Mouse (Mus musculus) liver, embryonic 14.5 days (tissue): Measurements from ENCODE around the gene Jam3. TPM values are rescaled to one million over a fixed set of nuclear protein-coding genes. Genes with fewer than 3 reads are reported as not detected.

Experiments used
- ATAC-seq: fragments of 200-750 bp; cut with Nextera tagmentation; 2 replicates; pipeline ENCODE4 v1.8.0; 2017; ENCODE audit warnings: moderate number of reproducible peaks, mild to moderate bottlenecking, moderate library complexity; ENCODE audit not compliant: insufficient read depth
- DNase-seq, 3 experiments: peaks; one replicate each; pipeline ENCODE4 v3.0.0-alpha.2; 2012 to 2013; ENCODE audit warnings: low read depth in 3 of 3, low spot score in 3 of 3
- H3K27ac ChIP-seq: fragments of 300-500 bp; sonication (generic); 2 replicates; pipeline ENCODE4 v1.5.1; 2014; ENCODE audit warnings: moderate library complexity, mild to moderate bottlenecking, control low read depth, inconsistent platforms
- H3K27me3 ChIP-seq: fragments of 300-500 bp; sonication (generic); 2 replicates; pipeline ENCODE4 v1.6.1; 2014; ENCODE audit warnings: mild to moderate bottlenecking, low read length, moderate library complexity; ENCODE audit not compliant: control insufficient read depth, insufficient read depth
- H3K36me3 ChIP-seq: fragments of 300-500 bp; sonication (generic); replicated peaks from 2 replicates; pipeline ENCODE4 v1.6.1; 2014; ENCODE audit warnings: low read depth; ENCODE audit not compliant: control insufficient read depth, insufficient read depth
- H3K4me1 ChIP-seq, 2 experiments: fragments of 200-500 bp in 1 of 2; fragments of 300-500 bp in 1 of 2; sonication (generic) in 1 of 2; replicated peaks; 2 replicates each; pipeline ENCODE4 v1.6.1; 2012 to 2014; ENCODE audit warnings: antibody characterized with exemption in 1 of 2, inconsistent platforms in 1 of 2, low read length in 1 of 2; ENCODE audit not compliant: control insufficient read depth in 2 of 2, insufficient read depth in 2 of 2
- H3K4me2 ChIP-seq: fragments of 300-500 bp; sonication (generic); 2 replicates; pipeline ENCODE4 v1.6.1; 2014; ENCODE audit warnings: low read depth, mild to moderate bottlenecking, control low read depth, moderate library complexity
- H3K4me3 ChIP-seq, 2 experiments: fragments of 200-500 bp in 1 of 2; fragments of 300-500 bp in 1 of 2; sonication (generic) in 1 of 2; 2 replicates each; pipeline ENCODE4 v1.5.1; 2012 to 2014; ENCODE audit warnings: low read depth in 2 of 2, low read length in 2 of 2, mild to moderate bottlenecking in 2 of 2, control low read depth in 1 of 2, inconsistent platforms in 1 of 2, moderate library complexity in 1 of 2; ENCODE audit not compliant: insufficient read depth in 1 of 2
- H3K9ac ChIP-seq: fragments of 300-500 bp; sonication (generic); replicated peaks from 2 replicates; pipeline ENCODE4 v1.6.1; 2014; ENCODE audit warnings: mild to moderate bottlenecking, control low read depth, moderate library complexity
- H3K9me3 ChIP-seq: fragments of 300-500 bp; sonication (generic); 2 replicates; pipeline ENCODE4 v1.6.1; 2016; ENCODE audit warnings: low read length, mixed read lengths; ENCODE audit not compliant: control insufficient read depth
- CTCF ChIP-seq: IDR thresholded peaks from 2 replicates; pipeline ENCODE4 v1.5.1; 2016; ENCODE audit warnings: antibody characterized with exemption, low read depth, control low read depth
- EP300 ChIP-seq: IDR thresholded peaks from 2 replicates; pipeline ENCODE4 v1.6.1; 2016; ENCODE audit warnings: antibody characterized with exemption, low read depth
- WGBS: fragments of 180-500 bp; shearing (Covaris S2); extraction: QIAGEN DNeasy Blood & Tissue Kit; methylation state at CpG from one replicate; pipeline ENCODE4 v1.1.7; 2014; ENCODE audit not compliant: insufficient replicate concordance; 5-methylcytosine and 5-hydroxymethylcytosine counted together
- polyA plus RNA-seq, 2 experiments: library from polyadenylated mRNA; depleted of rRNA in 1 of 2; stranded (reverse) in 1 of 2; unstranded in 1 of 2; fragments of >200 nt; fragmentation: Nextera tagmentation in 1 of 2; extraction: Ambion mirVana in 1 of 2; gene quantifications; 2 replicates each; pipeline versions ENCODE4 v1.2.1 to v1.2.3; 2012 to 2014

Jam3 gene
- polyA plus RNA-seq, 2 experiments = 1.7 to 2.3 TPM

DNA sequence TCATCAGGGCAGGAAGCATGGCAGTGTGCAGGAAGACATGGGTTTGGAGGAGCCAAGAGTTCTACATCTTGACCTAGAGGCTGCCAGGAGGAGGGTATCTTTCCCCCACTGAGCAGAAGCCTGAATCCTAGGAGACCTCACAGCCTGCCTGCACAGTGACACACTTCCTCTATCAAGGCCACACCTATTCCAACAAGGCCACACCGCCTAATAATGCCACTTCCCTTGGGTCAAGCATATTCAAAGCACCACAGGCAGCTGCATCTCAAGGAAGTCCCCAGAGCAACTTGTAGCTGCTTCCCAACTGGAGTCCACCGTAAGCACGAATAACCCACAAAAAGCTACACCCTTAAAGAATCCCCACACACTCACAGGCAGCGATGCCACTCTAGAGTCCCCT is 33.1 kb downstream of the Jam3 start:
- H3K9ac ChIP-seq = no peak overlapping the region
- TF ChIP-seq EP300 (no peak), CTCF (no peak)
- DNase-seq = no peak
- no peak overlapping the region for H3K4me2 ChIP-seq
- no peaks in the 10 kb centered on the region for H3K9me3 ChIP-seq
- no peaks in the 10 kb centered on the region for H3K4me1 ChIP-seq
- H3K27ac ChIP-seq = no peak overlapping the region
- 68% methylated on average over 4 of the region's 4 CpGs for WGBS
- H3K27me3 ChIP-seq = no peaks in the 10 kb centered on the region
- no peak for ATAC-seq
- no peaks in the 10 kb centered on the region for H3K36me3 ChIP-seq
- no peak overlapping the region for H3K4me3 ChIP-seq

DNA sequence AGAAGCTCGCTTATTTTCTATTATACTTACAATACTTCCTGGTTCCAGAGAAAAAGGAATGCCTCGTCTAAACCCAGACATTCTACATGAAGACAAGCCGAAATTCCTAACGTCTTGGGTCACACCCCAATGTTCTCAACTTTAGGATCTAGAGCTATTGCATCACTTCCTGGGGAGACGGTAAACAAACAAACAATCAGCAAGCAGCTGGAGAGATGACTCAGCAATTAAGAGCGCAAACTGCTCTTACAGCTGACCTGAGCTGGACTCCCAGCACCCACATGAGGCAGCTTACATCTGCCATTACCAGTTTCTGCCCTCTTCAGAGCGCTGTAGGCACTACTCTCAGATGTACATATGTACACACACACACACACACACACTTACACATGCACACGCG is 34.0 kb downstream of the Jam3 start:
- Histone ChIP-seq H3K4me2 (no peak overlapping the region), H3K4me1 (no peaks in the 10 kb centered on the region), H3K9me3 (no peaks in the 10 kb centered on the region), H3K27me3 (no peaks in the 10 kb centered on the region), H3K9ac (no peak overlapping the region), H3K36me3 (no peaks in the 10 kb centered on the region), H3K4me3 (no peak overlapping the region), H3K27ac (no peak overlapping the region)
- 72% methylated on average over 9 of the region's 9 CpGs for WGBS
- no peak for ATAC-seq
- TF ChIP-seq EP300 (no peak), CTCF (no peak)
- no peak for DNase-seq

DNA sequence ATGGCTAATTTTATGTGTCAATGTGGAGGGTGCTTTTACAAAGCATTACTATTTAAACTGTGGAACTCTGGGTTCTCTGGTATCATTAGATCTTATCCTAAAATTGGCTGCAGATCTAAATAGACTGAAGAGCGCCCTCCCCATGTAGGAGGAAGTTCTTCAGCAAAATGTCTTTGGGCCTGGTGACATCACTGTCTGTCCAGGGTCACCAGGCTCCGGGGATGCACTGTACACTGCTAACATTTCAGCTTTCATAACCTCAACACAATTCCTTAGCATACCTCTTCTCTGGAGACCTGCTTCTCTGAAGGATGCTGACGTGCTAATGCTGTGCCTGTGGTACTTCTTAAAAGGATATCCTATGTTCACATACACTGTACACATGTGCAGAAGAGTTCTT is 43.5 kb downstream of the Jam3 start:
- TF ChIP-seq CTCF = no peak
- TF ChIP-seq EP300 = no peak
- no peak overlapping the region for H3K4me2 ChIP-seq
- H3K36me3 ChIP-seq = no peaks in the 10 kb centered on the region
- H3K4me3 ChIP-seq = no peak overlapping the region
- no peaks in the 10 kb centered on the region for H3K9me3 ChIP-seq
- no peaks in the 10 kb centered on the region for H3K27me3 ChIP-seq
- 58% methylated on average over 3 of the region's 3 CpGs for WGBS
- no peak overlapping the region for H3K27ac ChIP-seq
- H3K9ac ChIP-seq = no peak overlapping the region
- DNase-seq = no peak
- 0 out of 4 replicates have a peak, but pooled peaks cover 0 to 5% of the 10 kb centered on the region in 2 experiments for H3K4me1 ChIP-seq
- ATAC-seq = no peak

DNA sequence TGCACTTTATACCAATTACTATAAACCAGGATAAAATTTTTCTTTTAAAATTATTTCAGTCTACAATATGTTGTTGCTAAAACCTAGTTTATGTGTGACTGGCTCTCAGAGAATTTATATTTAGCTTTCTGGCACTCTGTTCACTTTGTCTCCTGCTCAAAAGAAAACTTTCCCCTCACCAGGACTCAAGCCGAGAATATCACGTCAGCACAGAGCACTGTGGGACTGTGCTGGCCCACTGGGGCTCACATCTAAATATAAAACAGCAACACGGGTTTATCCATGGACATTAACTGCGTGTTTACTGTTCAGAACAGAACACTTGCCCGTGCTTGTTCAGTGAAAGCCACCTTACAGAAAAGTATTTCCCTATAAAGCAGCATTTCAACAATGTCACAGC is 44.5 kb downstream of the Jam3 start:
- DNase-seq (no peak), ATAC-seq (no peak)
- Histone ChIP-seq H3K4me1 (0 out of 4 replicates have a peak, but pooled peaks cover 0 to 5% of the 10 kb centered on the region in 2 experiments), H3K9ac (no peak overlapping the region), H3K27me3 (no peaks in the 10 kb centered on the region), H3K9me3 (no peaks in the 10 kb centered on the region), H3K36me3 (no peaks in the 10 kb centered on the region), H3K27ac (no peak overlapping the region), H3K4me3 (no peak overlapping the region), H3K4me2 (no peak overlapping the region)
- 38% methylated on average over 5 of the region's 5 CpGs for WGBS
- TF ChIP-seq CTCF (no peak), EP300 (no peak)

DNA sequence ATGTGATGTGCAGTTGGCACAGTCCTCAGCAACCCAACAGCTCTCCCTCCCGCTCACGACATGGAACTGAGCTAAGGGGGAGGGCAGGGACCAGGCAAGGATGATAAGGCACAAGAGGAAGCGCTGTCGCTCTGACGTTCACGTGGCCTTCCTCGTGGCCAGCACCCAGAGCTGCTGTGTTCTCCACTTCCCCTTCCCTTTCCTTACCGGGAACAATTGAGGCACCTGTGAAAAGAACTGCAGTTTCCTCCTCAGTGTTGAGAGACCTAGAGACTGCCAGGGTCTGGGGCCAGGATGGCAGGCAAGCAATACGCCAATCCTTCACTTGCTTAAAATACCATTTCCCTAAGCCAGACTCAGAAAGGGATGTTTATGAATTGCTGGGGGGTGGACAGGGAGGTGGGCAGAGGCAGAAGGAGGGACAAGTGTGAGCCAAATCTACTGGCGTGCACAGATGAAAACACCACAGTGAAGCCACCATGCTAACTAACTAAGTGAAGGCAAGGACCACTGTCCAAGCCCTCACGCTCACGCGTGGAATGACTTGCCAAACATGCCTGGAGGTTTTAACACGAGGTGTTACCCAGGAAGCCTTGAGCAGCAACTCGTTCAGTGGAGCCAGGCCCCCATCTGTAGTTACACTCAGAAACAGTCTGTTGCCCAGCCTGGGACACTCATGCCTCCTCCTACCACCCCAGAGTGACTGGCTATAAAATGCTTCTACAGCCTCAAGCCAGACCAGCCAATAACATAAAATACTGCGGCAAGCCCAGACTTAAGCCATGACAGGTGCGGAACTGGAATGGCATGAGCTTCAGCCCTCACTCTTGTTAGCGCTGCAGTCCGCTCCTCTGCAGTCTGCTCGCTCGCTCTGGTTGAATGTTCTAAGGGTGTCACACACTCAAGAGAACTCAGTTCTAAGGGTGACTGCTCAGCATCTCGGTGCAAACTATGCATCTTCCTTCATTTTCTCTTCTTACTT is 45.4 kb downstream of the Jam3 start:
- no peaks in the 10 kb centered on the region for H3K36me3 ChIP-seq
- 0 out of 4 replicates have a peak, but pooled peaks cover 0 to 5% of the 10 kb centered on the region in 2 experiments for H3K4me1 ChIP-seq
- H3K9me3 ChIP-seq = no peaks in the 10 kb centered on the region
- no peaks in the 10 kb centered on the region for H3K27me3 ChIP-seq
- WGBS = 41% methylated on average over 22 of the region's 22 CpGs
- H3K4me2 ChIP-seq = no peak overlapping the region
- ATAC-seq (peak; percentile 56; the same call in 1 of the 2 replicates), DNase-seq (peak in 2 of 3 experiments; percentile 6 to 11)
- no peak overlapping the region for H3K4me3 ChIP-seq
- TF ChIP-seq CTCF = no peak
- no peak for TF ChIP-seq EP300
- no peak overlapping the region for H3K9ac ChIP-seq
- H3K27ac ChIP-seq = no peak overlapping the region
